Mouse (Mus musculus): ENCODE measurements around the gene Sirt7.

DNA sequence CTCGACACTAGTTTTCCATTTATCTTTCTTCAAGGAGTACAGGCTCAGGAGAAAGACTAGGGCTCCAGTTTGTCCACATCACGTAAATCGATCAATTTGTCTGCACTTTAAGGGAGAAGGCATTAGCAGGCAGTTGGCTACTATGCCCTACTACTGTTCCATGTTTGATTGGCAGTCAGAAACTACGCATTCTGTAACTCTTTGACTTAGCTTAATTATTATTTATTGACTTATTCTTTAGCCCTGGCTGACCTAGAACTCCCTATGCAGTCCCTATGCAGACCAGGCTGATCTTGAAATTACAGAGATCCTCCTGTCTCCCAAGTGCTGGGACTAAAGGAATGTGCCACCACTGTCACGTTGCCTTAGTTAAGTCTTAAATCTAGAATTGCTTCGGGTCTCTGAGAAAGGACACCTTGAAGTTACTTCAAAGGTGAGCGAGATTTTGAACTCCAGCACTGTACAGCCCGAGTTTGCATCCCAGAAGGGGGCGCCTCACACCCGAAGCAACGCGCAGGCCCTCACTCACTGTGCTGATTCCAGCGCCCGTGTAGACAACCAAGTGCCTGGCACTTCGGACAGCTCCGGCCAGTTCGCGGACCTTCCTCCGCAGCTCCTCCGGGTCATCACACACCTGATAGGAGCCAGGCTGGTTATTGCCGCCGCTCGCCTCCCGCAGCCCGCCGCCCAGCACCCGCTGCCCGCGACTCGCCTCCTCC lies 920 bp downstream of the Sirt7 start:
- no peak for TF ChIP-seq MAFK (IDR thresholded peaks at IDR 0.05; ENCODE audit: insufficient replicate concordance, low read length)
- no peak for TF ChIP-seq USF1 (IDR thresholded peaks at IDR 0.05; ENCODE audit: low read depth, low read length)
- TF ChIP-seq MEF2A (IDR thresholded peaks at IDR 0.05; ENCODE audit: borderline replicate concordance, low read depth, low read length) = no peak
- TF ChIP-seq CHD2 (IDR thresholded peaks at IDR 0.05; ENCODE audit: low read length) = no peak
- TF ChIP-seq KAT2A (IDR thresholded peaks at IDR 0.05; ENCODE audit: insufficient replicate concordance, low read length) = no peak
- peak; percentile 82 for TF ChIP-seq MXI1 (IDR thresholded peaks at IDR 0.05; ENCODE audit: low read depth, low read length)
- TF ChIP-seq POLR2A (IDR thresholded peaks at IDR 0.05; ENCODE audit: low read depth, low read length) = no peak
- TF ChIP-seq GABPA (IDR thresholded peaks at IDR 0.05; ENCODE audit: insufficient replicate concordance, low read depth, low read length) = no peak
- TF ChIP-seq MYC (IDR thresholded peaks at IDR 0.05; ENCODE audit: low read depth, low read length) = peak; percentile 68; the same call in 1 of the 2 replicates
- TF ChIP-seq ZNF384 (IDR thresholded peaks at IDR 0.05; ENCODE audit: low read depth, low read length) = no peak
- TF ChIP-seq POLR2AphosphoS2 (IDR thresholded peaks at IDR 0.05; ENCODE audit: low read depth, low read length) = no peak
- TF ChIP-seq SMC3 (IDR thresholded peaks at IDR 0.05; ENCODE audit: low read depth, low read length) = peak; percentile 93
- peak; percentile 40 to 96; a peak in 3 of 4 replicates for TF ChIP-seq CTCF (conservative IDR thresholded peaks at IDR 0.05 in 1 of 2, IDR thresholded peaks at IDR 0.05 in 1 of 2; ENCODE audit: low read depth in 2 of 2, low read length in 2 of 2)
- TF ChIP-seq ZMIZ1 (IDR thresholded peaks at IDR 0.05; ENCODE audit: low read depth, low read length) = no peak

Data from CH12.LX (cell line).